Mouse (Mus musculus) mouse embryonic stem cell (cell line): ENCODE data around the gene Tmem158.

Experiments used
- in situ Hi-C, 2 experiments: fragments of 300-500 bp; cut with MboI; formaldehyde crosslinking; loops; 1 replicate in 1 of 2; 3 replicates in 1 of 2; pipeline ENCODE4 v1.14.3; 2019 to 2020; ENCODE audit warnings: low sequenced_read_pairs in 2 of 2, low pct_unique_long_range_greater_than_20kb in 1 of 2, mixed read lengths in 1 of 2; ENCODE audit not compliant: unreplicated experiment in 1 of 2

Tmem158 gene

DNA sequence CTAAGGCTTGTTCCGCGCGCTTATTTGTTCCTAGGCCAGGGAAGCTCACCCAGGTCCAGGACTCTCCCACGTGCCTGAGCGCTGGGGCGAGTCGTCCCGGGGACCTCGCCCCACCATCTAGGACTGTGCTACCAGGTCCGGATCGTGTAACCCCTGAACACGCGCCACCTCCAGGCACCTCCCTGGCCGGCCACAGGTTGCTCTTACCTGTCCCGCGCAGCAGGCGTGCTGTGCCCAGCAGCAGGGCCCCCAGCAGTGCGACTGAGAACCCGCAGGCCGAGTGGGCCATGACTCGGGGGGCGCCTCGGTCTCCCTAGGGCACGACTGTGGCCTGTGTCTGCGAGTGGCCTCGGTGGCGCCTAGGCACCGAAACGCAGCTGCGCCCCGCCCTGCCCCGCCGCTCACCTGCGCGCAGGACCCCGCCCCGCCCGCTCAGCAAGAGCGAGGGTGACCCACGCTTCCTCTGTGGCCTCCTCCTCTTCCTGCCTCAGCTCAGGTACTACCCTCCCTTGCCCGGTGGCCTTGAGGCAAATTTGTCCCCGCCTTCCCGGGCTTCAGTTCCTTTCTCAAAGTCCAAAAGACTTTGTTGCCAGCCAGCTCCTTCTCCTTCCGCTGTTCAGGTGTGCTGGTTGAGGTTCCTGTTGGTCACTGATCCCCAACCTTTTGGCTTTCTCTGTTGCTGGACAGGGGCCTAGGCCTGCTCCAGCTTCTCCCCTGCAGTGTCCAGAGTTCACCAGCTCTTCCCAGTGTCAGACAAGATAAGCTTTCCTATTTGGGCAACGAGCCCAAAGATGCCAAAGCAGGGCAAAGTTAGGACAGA lies 44.7 kb downstream of the Tmem158 start, which contains the start of gene Cdcp1:
Cdcp1 (minus strand) TSS at position 418 of the 820 bp plus-strand sequence.
- in situ Hi-C loops, result no loop called here

GRCm38 (mm10) chr9:123213371-123213770 lies 47.2 kb downstream of the Tmem158 start:
- in situ Hi-C loops, result no loop called here
